Mouse (Mus musculus): Measurements from ENCODE around the gene Pole3.

Gene Pole3

GRCm38 (mm10) chr4:62518416-62519121 lies 6.3 kb downstream of the Pole3 start:
- DNase-seq (ENCODE audit: low spot score), result no peak

GRCm38 (mm10) chr4:62517538-62518415 lies 7.1 kb downstream of the Pole3 start:
- DNase-seq (ENCODE audit: low spot score), result no peak

- DNase-seq (ENCODE audit: low spot score), result no peak
Measured at GRCm38 (mm10) chr4:62517046-62517445, 7.8 kb downstream of the Pole3 start.

- DNase-seq (ENCODE audit: low spot score), result no peak
Measured at GRCm38 (mm10) chr4:62516579-62516978, 8.3 kb downstream of the Pole3 start.

- DNase-seq (ENCODE audit: low spot score), result no peak
Measured at GRCm38 (mm10) chr4:62516079-62516478, 8.8 kb downstream of the Pole3 start.

DNA sequence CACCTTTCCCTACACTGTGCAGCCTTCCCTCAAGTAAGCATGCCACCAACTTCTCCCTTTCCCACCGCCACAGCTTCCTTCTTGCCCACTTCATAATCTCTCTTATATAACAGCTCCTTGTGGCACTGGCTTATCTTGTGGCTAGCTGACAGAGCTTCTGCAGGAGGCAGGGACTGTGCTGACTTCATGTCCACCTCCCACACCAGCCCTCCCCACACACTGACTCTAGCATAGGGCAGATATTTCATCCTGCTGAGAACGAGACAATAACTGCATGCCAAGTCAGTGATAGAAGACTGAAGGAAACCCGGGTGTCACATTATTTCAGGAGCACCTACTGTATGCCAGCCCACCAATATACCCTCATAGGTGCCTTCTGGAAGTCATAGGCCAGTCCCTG lies 9.4 kb downstream of the Pole3 start:
- no peak for DNase-seq (ENCODE audit: low spot score)

DNA sequence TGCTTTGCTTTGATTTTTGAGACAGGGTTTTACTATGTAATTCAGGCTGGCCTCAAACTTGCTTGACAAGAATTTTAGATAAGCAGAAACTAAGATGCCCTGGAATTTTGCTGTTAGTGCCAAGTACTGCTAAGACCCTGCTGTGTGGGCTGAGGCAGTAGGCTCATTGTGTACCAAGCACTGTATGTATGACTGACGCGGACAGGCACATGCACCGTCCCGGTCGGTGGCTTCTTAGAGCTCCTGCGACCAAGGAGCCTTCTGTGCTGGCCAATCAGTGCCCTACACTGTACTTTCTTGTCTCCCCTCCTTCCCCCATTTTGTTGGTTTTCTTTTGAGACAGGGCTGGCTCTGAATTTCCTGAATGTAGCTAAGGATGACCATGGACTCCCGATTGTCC lies 9.9 kb downstream of the Pole3 start:
- DNase-seq (ENCODE audit: low spot score), result no peak

GRCm38 (mm10) chr4:62513998-62514506 lies 10.8 kb downstream of the Pole3 start:
- no peak for DNase-seq (ENCODE audit: low spot score)

- DNase-seq (ENCODE audit: low spot score), result no peak
Measured at GRCm38 (mm10) chr4:62509946-62510345, 14.9 kb downstream of the Pole3 start.

- DNase-seq (ENCODE audit: low spot score), result no peak
Measured at GRCm38 (mm10) chr4:62508839-62509238, 16.0 kb downstream of the Pole3 start.

- DNase-seq (ENCODE audit: low spot score), result peak; percentile 51
Measured at GRCm38 (mm10) chr4:62506798-62507197, 18.1 kb downstream of the Pole3 start.

DNA sequence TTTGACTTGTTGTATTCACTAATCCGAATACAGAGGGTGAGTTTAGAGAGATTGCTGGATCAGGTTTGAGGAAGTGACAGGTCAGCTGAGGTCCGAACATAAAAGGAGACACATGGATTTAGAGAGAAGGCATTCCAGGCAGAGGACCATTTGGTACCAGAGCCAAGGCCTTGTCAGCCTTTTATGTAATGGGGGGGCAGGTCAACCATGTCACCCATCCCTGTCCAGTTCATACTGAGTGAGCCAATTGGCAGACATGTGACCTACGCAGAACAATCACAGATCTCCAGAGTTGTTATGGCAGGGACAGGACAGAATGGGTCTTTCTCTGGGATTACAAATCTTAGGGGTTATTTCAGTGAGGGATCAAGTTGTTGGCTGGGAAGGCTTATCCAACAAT lies 18.9 kb downstream of the Pole3 start:
- DNase-seq (ENCODE audit: low spot score), result no peak

GRCm38 (mm10) chr4:62503374-62503970 lies 21.4 kb downstream of the Pole3 start, which contains the start of gene Hdhd3:
Gene Hdhd3, minus strand, starts transcription at chr4:62503467.
- DNase-seq (ENCODE audit: low spot score), result no peak

DNA sequence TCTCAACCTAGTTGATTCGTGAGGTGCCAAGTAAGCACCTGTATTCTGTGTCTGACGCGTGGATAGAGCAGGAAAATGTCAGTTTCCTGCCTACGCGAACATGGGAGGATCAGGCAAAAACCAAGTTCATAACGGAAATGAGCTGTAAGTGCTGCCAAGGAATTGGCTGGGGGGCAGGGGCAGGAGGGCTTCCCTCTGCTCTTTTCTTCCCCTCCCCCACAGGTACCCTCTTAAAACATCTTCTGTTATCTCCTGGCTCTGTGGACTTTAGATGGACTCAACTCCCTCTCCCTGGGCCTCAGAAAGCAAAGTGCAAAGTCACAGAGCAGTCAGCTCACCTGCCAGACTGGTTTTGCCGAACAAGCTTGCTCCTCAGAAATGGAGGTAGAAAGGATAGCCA lies 21.9 kb downstream of the Pole3 start:
- DNase-seq (ENCODE audit: low spot score), result no peak

GRCm38 (mm10) chr4:62501964-62502732 lies 22.7 kb downstream of the Pole3 start:
- peak; percentile 54 for DNase-seq (ENCODE audit: low spot score)

- no peak for DNase-seq (ENCODE audit: low spot score)
Measured at GRCm38 (mm10) chr4:62501534-62501933, 23.3 kb downstream of the Pole3 start.

DNA sequence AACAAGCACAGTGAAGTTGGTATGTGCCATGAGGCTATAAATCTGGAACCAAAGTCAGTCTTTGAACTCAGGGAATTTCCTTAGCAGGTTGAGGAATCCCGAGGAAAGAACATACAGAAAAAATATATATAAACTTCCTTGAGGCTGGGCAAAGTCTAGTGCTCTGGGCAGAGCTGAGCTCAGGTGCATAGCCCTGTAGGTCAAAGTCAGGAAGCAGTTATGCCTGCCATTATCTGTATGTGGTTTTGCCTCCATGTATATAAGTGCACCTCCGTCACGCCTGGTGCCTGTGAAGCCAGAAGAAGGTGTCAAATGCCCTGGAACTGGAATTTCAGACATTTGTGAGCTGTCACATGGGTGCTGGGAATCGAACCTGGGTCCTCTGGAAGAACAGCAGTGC lies 24.1 kb downstream of the Pole3 start:
- no peak for DNase-seq (ENCODE audit: low spot score)

DNA sequence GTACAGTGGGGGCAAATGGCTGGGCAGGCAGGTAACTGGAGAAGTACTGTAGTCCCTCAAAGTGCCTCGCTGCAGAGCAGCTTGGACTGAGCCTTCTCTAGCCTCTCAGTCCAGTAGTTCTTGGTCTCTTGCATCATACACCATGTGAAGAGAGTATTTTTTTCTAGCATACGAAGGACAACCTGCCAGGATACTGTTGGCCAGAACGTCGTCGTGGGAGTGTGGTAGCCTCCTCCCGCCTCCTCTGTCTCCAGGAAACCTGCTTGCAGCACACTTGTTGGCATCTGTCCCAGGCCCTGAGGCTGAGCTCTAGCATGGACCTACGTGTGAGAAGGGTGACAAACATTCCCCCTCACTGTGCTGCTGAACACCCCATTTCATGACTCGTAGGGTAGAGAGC lies 28.1 kb downstream of the Pole3 start:
- no peak for DNase-seq (ENCODE audit: low spot score)

DNA sequence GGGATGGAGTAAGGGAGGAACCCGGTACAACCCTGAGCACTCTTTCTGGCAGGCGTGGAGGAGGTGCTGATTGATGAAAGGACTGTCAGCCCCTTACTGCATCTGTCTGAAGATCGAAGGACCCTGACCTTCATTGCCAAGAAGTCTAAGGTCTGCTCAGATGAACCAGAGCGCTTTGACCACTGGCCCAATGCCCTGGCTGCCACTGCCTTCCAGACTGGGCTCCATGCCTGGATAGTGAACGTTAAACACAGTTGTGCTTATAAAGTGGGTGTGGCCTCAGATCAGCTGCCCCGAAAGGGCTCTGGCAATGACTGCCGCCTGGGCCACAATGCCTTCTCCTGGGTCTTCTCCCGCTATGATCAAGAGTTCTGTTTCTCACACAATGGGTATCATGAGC lies 28.9 kb downstream of the Pole3 start:
- DNase-seq (ENCODE audit: low spot score), result no peak

DNA sequence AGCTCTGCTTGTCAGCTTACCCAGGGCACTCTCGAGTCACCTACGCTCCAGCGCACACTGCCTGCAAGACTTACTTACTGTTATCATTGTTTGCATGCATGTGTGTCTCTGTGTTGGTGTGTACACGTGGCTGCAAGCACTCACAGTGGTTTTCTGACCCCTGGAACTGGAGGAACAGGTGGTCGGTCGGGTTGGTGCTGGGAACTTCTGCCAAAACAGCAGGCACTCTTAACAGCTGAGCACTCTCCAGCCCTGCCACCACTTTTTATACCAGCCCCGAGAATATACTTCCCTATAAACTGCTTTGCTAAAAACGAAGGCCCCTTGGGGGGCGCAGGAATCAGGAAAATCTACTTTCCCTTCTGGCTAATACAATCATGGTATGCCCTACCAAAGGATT lies 30.6 kb downstream of the Pole3 start:
- DNase-seq (ENCODE audit: low spot score), result no peak

DNA sequence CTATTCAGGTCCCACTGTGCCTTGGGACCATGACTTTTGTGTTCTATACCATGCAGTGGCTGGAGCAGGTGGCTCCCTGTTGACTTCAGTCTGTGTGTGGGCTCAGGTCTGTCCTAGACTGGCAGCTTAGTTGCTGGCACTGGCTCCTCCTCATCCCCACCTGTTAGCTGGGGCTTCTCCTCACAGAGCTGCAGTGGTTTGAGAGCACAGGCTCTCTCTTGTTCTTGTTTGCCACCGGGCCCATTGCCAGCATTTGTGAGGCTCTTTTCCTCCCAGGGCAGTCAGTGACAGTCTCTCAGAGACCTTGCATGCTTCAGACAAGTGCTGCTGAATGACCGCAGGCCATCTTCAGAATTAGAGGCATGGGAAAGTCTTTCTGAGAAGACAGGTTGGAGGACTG lies 32.2 kb downstream of the Pole3 start:
- DNase-seq (ENCODE audit: low spot score), result no peak

- no peak for DNase-seq (ENCODE audit: low spot score)
Measured at GRCm38 (mm10) chr4:62487914-62488313, 37.0 kb downstream of the Pole3 start.
